Mouse (Mus musculus): Measurements from ENCODE around the gene Cep170. TPM values are rescaled to one million over a fixed set of nuclear protein-coding genes. Genes with fewer than 3 reads are reported as not detected.
A peak's percentile ranks its signal among the peaks of the same experiment; 100 is the strongest.

The Cep170 gene
- total RNA-seq, 2 experiments from 2014 or later: 24.8 to 26.2 TPM

GRCm38 (mm10) chr1:176760673-176761072, 53.2 kb downstream of the Cep170 start:
- intact Hi-C loops (cut with DNase I): loop anchor here (5.0 kb wide), 1 partner anchor 102 kb away; no protein-coding TSS in a partner anchor
- no peak for DNase-seq

GRCm38 (mm10) chr1:176755586-176755985, 58.3 kb downstream of the Cep170 start:
- intact Hi-C loops (cut with DNase I): no loop called here
- DNase-seq: no peak

GRCm38 (mm10) chr1:176753861-176754718, 59.8 kb downstream of the Cep170 start:
- intact Hi-C loops (cut with DNase I): no loop called here
- DNase-seq: no peak

GRCm38 (mm10) chr1:176749708-176750107, 64.2 kb downstream of the Cep170 start:
- intact Hi-C loops (cut with DNase I): no loop called here

GRCm38 (mm10) chr1:176732834-176733233, 81.0 kb downstream of the Cep170 start:
- DNase-seq: no peak
- intact Hi-C loops (cut with DNase I): no loop called here

More at GRCm38 (mm10) chr1:176749708-176750107, 64.2 kb downstream of the Cep170 start:
- no peak for DNase-seq

GRCm38 (mm10) chr1:176730528-176730927, 83.3 kb downstream of the Cep170 start:
- no peak for DNase-seq
- intact Hi-C loops (cut with DNase I): no loop called here

- intact Hi-C loops (cut with DNase I): no loop called here
- no peak for DNase-seq
These were observed 86.5 kb downstream of the Cep170 start for GRCm38 (mm10) chr1:176727372-176727771.

- DNase-seq: no peak
- intact Hi-C loops (cut with DNase I): no loop called here
These were observed 89.1 kb downstream of the Cep170 start for GRCm38 (mm10) chr1:176724771-176725170.

- DNase-seq: peak; percentile 6 to 7
These were observed 89.8 kb downstream of the Cep170 start for GRCm38 (mm10) chr1:176723858-176724713.

GRCm38 (mm10) chr1:176712436-176712835, 101.4 kb downstream of the Cep170 start:
- DNase-seq: peak; percentile 12 to 29
- intact Hi-C loops (cut with DNase I): loop anchor here (1.0 to 10.0 kb wide), 2 partner anchors 150 to 992 kb away; no protein-coding TSS in a partner anchor

More at GRCm38 (mm10) chr1:176723858-176724713, 89.8 kb downstream of the Cep170 start:
- intact Hi-C loops (cut with DNase I): no loop called here

GRCm38 (mm10) chr1:176700226-176700625, 113.6 kb downstream of the Cep170 start:
- no peak for DNase-seq
- intact Hi-C loops (cut with DNase I): no loop called here

- intact Hi-C loops (cut with DNase I): loop anchor here (1.0 to 2.0 kb wide), 2 partner anchors 476 to 763 kb away; no protein-coding TSS in a partner anchor
- peak; percentile 21 to 33 for DNase-seq
These were observed 114.1 kb downstream of the Cep170 start for GRCm38 (mm10) chr1:176699793-176700192.

GRCm38 (mm10) chr1:176698647-176699046, 115.2 kb downstream of the Cep170 start:
- no peak for DNase-seq
- intact Hi-C loops (cut with DNase I): loop anchor here (1.0 to 2.0 kb wide), 2 partner anchors 475 to 762 kb away; no protein-coding TSS in a partner anchor

- intact Hi-C loops (cut with DNase I): no loop called here
- peak; percentile 46 to 60 for DNase-seq
These were observed 116.8 kb downstream of the Cep170 start for GRCm38 (mm10) chr1:176697091-176697490.

- intact Hi-C loops (cut with DNase I): no loop called here
- DNase-seq: no peak
These were observed 122.8 kb downstream of the Cep170 start for GRCm38 (mm10) chr1:176691101-176691500.

- DNase-seq: no peak
- intact Hi-C loops (cut with DNase I): no loop called here
These were observed 125.5 kb downstream of the Cep170 start for GRCm38 (mm10) chr1:176688251-176688880.

All from heart, postnatal 36 days (tissue).